Mouse (Mus musculus): ENCODE results near the gene Htr5b. TPM values are rescaled to one million over a fixed set of nuclear protein-coding genes. Genes with fewer than 3 reads are reported as not detected.

Htr5b gene
- total RNA-seq (2021): not detected
- long read RNA-seq, experiment 1: 0 reads
- long read RNA-seq, experiment 2: 0 reads

GRCm38 (mm10) chr1:121528399-121528720 lies at the start of gene Htr5b:
TSS of gene Htr5b (minus strand) at chr1:121528465.
- DNase-seq: no peak
- intact Hi-C loops (cut with DNase I): no loop called here

GRCm38 (mm10) chr1:121577491-121577890 lies 49.2 kb upstream of the Htr5b start:
- no peak for DNase-seq
- intact Hi-C loops (cut with DNase I): no loop called here

- no peak for DNase-seq
- intact Hi-C loops (cut with DNase I): no loop called here
These were observed 42.3 kb upstream of the Htr5b start for GRCm38 (mm10) chr1:121570522-121570921.

GRCm38 (mm10) chr1:121567521-121568489 lies 39.5 kb upstream of the Htr5b start, which contains the start of gene Ddx18:
TSS of gene Ddx18 (minus strand) at chr1:121567989.
- intact Hi-C loops (cut with DNase I): loop anchor here (5.0 kb wide), 1 partner anchor 126 kb away; no protein-coding TSS in a partner anchor
- DNase-seq: peak; percentile 95 to 97

GRCm38 (mm10) chr1:121557861-121558260 lies 29.6 kb upstream of the Htr5b start:
- no peak for DNase-seq
- intact Hi-C loops (cut with DNase I): no loop called here

- intact Hi-C loops (cut with DNase I): loop anchor here (5.0 kb wide), 1 partner anchor 104 kb away; no protein-coding TSS in a partner anchor
These were observed 23.2 kb upstream of the Htr5b start for GRCm38 (mm10) chr1:121551457-121551835.

GRCm38 (mm10) chr1:121550801-121551456 lies 22.7 kb upstream of the Htr5b start:
- DNase-seq: no peak
- intact Hi-C loops (cut with DNase I): loop anchor here (5.0 kb wide), 1 partner anchor 104 kb away; no protein-coding TSS in a partner anchor

More at GRCm38 (mm10) chr1:121551457-121551835, 23.2 kb upstream of the Htr5b start:
- DNase-seq: no peak

- DNase-seq: no peak
- intact Hi-C loops (cut with DNase I): no loop called here
These were observed 21.2 kb upstream of the Htr5b start for GRCm38 (mm10) chr1:121549456-121549855.

GRCm38 (mm10) chr1:121548667-121549066 lies 20.4 kb upstream of the Htr5b start:
- intact Hi-C loops (cut with DNase I): no loop called here
- DNase-seq: no peak

- intact Hi-C loops (cut with DNase I): no loop called here
- DNase-seq: no peak
These were observed 18.6 kb upstream of the Htr5b start for GRCm38 (mm10) chr1:121546844-121547243.

- intact Hi-C loops (cut with DNase I): no loop called here
- no peak for DNase-seq
These were observed 12.1 kb upstream of the Htr5b start for GRCm38 (mm10) chr1:121540361-121540760.

GRCm38 (mm10) chr1:121531439-121531838 lies 3.2 kb upstream of the Htr5b start:
- DNase-seq: no peak
- intact Hi-C loops (cut with DNase I): no loop called here

- intact Hi-C loops (cut with DNase I): no loop called here
- no peak for DNase-seq
These were observed 1.0 kb upstream of the Htr5b start for GRCm38 (mm10) chr1:121529286-121529685.

- no peak for DNase-seq
- intact Hi-C loops (cut with DNase I): no loop called here
These were observed 466 bp downstream of the Htr5b start for GRCm38 (mm10) chr1:121527600-121528398.

- intact Hi-C loops (cut with DNase I): no loop called here
- DNase-seq: no peak
These were observed 1.2 kb downstream of the Htr5b start for GRCm38 (mm10) chr1:121527061-121527460.

- DNase-seq: no peak
- intact Hi-C loops (cut with DNase I): no loop called here
These were observed 9.7 kb downstream of the Htr5b start for GRCm38 (mm10) chr1:121518609-121519008.

- intact Hi-C loops (cut with DNase I): no loop called here
- no peak for DNase-seq
These were observed 16.3 kb downstream of the Htr5b start for GRCm38 (mm10) chr1:121511966-121512365.

- DNase-seq: no peak
- intact Hi-C loops (cut with DNase I): no loop called here
These were observed 17.1 kb downstream of the Htr5b start for GRCm38 (mm10) chr1:121511186-121511585.

- DNase-seq: no peak
- intact Hi-C loops (cut with DNase I): no loop called here
These were observed 17.7 kb downstream of the Htr5b start for GRCm38 (mm10) chr1:121510420-121511140.

- DNase-seq: no peak
- intact Hi-C loops (cut with DNase I): no loop called here
These were observed 19.5 kb downstream of the Htr5b start for GRCm38 (mm10) chr1:121508729-121509128.

Data from gastrocnemius, postnatal 36 days (tissue).